Mouse (Mus musculus) spleen, adult 2 months (tissue): ENCODE measurements around the gene Btbd19.

Source experiments
- CTCF ChIP-seq: fragments of 200-500 bp; IDR thresholded peaks from 2 replicates; pipeline ENCODE4 v1.5.1; 2011; ENCODE audit warnings: mild to moderate bottlenecking, inconsistent platforms; ENCODE audit not compliant: insufficient read depth, insufficient read length, insufficient replicate concordance; ENCODE audit errors: extremely low read depth
- POLR2A ChIP-seq: fragments of 200-500 bp; IDR thresholded peaks from 2 replicates; pipeline ENCODE4 v1.6.1; 2011; ENCODE audit warnings: low read depth, low read length, inconsistent platforms

- no peak for TF ChIP-seq CTCF
- no peak for TF ChIP-seq POLR2A
Measured at GRCm38 (mm10) chr4:117108524-117108849, 17.0 kb downstream of the Btbd19 start.
